Mouse (Mus musculus) erythroblast, embryonic 14.5 days (primary cell): ENCODE results near the gene Ulk4.

ENCODE experiments used
- GATA1 ChIP-seq: IDR thresholded peaks from 2 replicates; pipeline ENCODE4 v1.6.1; 2012; ENCODE audit warnings: low read length, inconsistent platforms, mixed read lengths
- TAL1 ChIP-seq: IDR thresholded peaks from 3 replicates; pipeline ENCODE4 v1.6.1; 2012; ENCODE audit warnings: low read length, inconsistent platforms, mixed read lengths

DNA sequence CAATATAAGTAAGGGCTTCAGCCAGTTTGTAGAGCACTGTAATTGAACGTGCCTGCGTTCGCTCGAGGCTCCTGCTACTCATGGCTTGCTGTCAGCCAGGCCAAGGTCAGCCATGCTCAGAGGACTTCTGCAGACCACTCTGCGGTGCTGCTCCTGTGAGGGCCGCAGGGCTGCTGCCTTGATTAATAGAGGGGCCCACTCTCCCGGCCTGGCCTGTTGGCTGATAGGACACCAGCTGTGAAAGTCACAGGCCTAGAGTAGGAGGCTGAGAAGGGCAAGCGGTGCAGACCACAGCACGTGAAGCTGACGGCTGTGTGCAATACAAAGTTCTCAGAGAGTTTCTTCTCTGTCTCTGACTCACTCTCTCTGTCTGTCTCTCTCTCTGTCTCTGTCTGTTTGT lies 246.0 kb downstream of the Ulk4 start:
- TF ChIP-seq TAL1 (no peak), GATA1 (no peak)
